In genomic region chr9:40241223-40241801, GRCm38 (mm10) we compare ENCODE assay signal across 9 mouse cellular contexts. TPM values are rescaled to one million over a fixed set of nuclear protein-coding genes. Genes with fewer than 3 reads are reported as not detected.
DNase-seq lines count a peak whose midpoint lies in the region; ATAC-seq and TF ChIP-seq lines count a peak whose summit lies in the region.
"Had no signal": no experiment of that assay in that cellular context is flagged by ENCODE, and none has a peak within 500 bp of the region (broad histone marks: within the 10 kb centered on the region; RNA-seq: fewer than 3 reads in every experiment).

No protein-coding gene starts in this region.

- peak; percentile 93 for DNase-seq in ES-CJ7 (ENCODE audit: low read depth, low spot score)
- peak; percentile 42 to 58 for DNase-seq in adrenal gland, postnatal 36 days
- DNase-seq in heart, postnatal 14 days = peak; percentile 19 to 23
- peak; percentile 34 to 56 for DNase-seq in layer of hippocampus, postnatal 14 days (ENCODE audit: low spot score in 2 of 2)
- peak; percentile 65 for DNase-seq in lung, embryonic 14.5 days
- no peak for DNase-seq in c-Kit-positive CD71-positive TER-119-positive erythroid progenitor cells, embryonic 14.5 days (ENCODE audit: low spot score)

- no peaks in the 10 kb centered on the region for H3K4me1 ChIP-seq in embryonic fibroblast, embryonic 13.5 days (ENCODE audit: control insufficient read depth, insufficient read depth, low read length)
- H3K4me1 ChIP-seq in lung, embryonic 14.5 days (ENCODE audit: insufficient read depth) = no peaks in the 10 kb centered on the region
- peaks cover 18% of the 10 kb centered on the region for H3K4me1 ChIP-seq in olfactory bulb, adult 2 months (ENCODE audit: control insufficient read depth, insufficient read depth, low read length)

- H3K4me2 ChIP-seq in lung, embryonic 14.5 days = peak overlapping the region; percentile 61

- TF ChIP-seq POLR2A in embryonic fibroblast, embryonic 13.5 days (IDR thresholded peaks at IDR 0.05; ENCODE audit: low read depth, low read length) = no peak
- no peak; the same call in 1 of the 2 replicates for TF ChIP-seq POLR2A in olfactory bulb, adult 2 months (IDR thresholded peaks at IDR 0.05; ENCODE audit: insufficient read depth, low read depth, low read length)

- ATAC-seq in lung, embryonic 14.5 days (ENCODE audit: insufficient read depth) = peak; percentile 78

- peak overlapping the region; percentile 13 for H3K9ac ChIP-seq in lung, embryonic 14.5 days

- no peak for TF ChIP-seq CTCF in embryonic fibroblast, embryonic 13.5 days (IDR thresholded peaks at IDR 0.05; ENCODE audit: borderline replicate concordance, insufficient read depth, low read length)
- TF ChIP-seq CTCF in lung, embryonic 14.5 days (IDR thresholded peaks at IDR 0.05; ENCODE audit: low read depth) = no peak
- no peak for TF ChIP-seq CTCF in olfactory bulb, adult 2 months (IDR thresholded peaks at IDR 0.05; ENCODE audit: insufficient read depth, low read depth, low read length)

- intact Hi-C loops in heart, postnatal 14 days (cut with DNase I) = no loop called here

- peak overlapping the region; percentile 29 for H3K4me3 ChIP-seq in embryonic fibroblast, embryonic 13.5 days (ENCODE audit: insufficient read depth, low read length)
- peak overlapping the region; percentile 36 for H3K4me3 ChIP-seq in lung, embryonic 14.5 days (ENCODE audit: low read depth, low read length)
- H3K4me3 ChIP-seq in olfactory bulb, adult 2 months (ENCODE audit: insufficient read depth, low read depth, low read length) = peak overlapping the region; percentile 39
- H3K4me3 ChIP-seq: erythroblast, embryonic 14.5 days had no signal

- 0 out of 2 replicates have a peak, but pooled peaks cover 5% of the 10 kb centered on the region for H3K27me3 ChIP-seq in lung, embryonic 14.5 days (ENCODE audit: insufficient read depth, low read length)

- H3K9me3 ChIP-seq in lung, embryonic 14.5 days (ENCODE audit: low read depth, low read length) = no peaks in the 10 kb centered on the region

- no peak overlapping the region for H3K27ac ChIP-seq in embryonic fibroblast, embryonic 13.5 days (ENCODE audit: insufficient read depth, low read length)
- no peak overlapping the region; the same call in 1 of the 2 replicates for H3K27ac ChIP-seq in lung, embryonic 14.5 days (ENCODE audit: low read depth)
- H3K27ac ChIP-seq in olfactory bulb, adult 2 months (ENCODE audit: insufficient read depth, low read depth, low read length) = peak overlapping the region; percentile 99

- no peaks in the 10 kb centered on the region for H3K36me3 ChIP-seq in lung, embryonic 14.5 days (ENCODE audit: insufficient read depth)

- WGBS in lung, embryonic 14.5 days = 2% methylated on average over 15 of the region's 15 CpGs
- 3% methylated on average over 15 of the region's 15 CpGs for WGBS in olfactory bulb, adult 2 months

RNA-seq across cellular contexts. Expression of gene Scn3b, which starts 27.7 kb away (rescaled TPM):
- 1 to 10 TPM; 6.2 to 7.5 TPM for total RNA-seq in adrenal gland, postnatal 36 days (2021)
- 2.2 and 3.2 TPM in 2 replicates for polyA plus RNA-seq in embryonic fibroblast, embryonic 13.5 days (2011; ENCODE audit: insufficient read length, low read depth, missing spikeins)
- total RNA-seq in heart, postnatal 14 days (2021) = 1 to 10 TPM in 1 of 2 experiments, under 1 TPM in 1; 0.95 to 1.3 TPM
- 100 to 1,000 TPM; 230 to 234 TPM for total RNA-seq in layer of hippocampus, postnatal 14 days (2021)
- polyA plus RNA-seq in lung, embryonic 14.5 days (2014; fragmentation: Nextera tagmentation; extraction: Ambion mirVana) = 2.9 and 4.4 TPM in 2 replicates
- not detected in 2 replicates for polyA plus RNA-seq in olfactory bulb, adult 2 months (2012; ENCODE audit: insufficient read depth, insufficient read length, low replicate concordance, missing spikeins)
- polyA plus RNA-seq: erythroblast, embryonic 14.5 days had no signal

RNA-seq across cellular contexts. Expression of gene Zfp202, which starts 49.2 kb away (rescaled TPM):
- total RNA-seq in adrenal gland, postnatal 36 days (2021) = 1 to 10 TPM; 5.6 to 6.2 TPM
- 2.6 and 3.7 TPM in 2 replicates for polyA plus RNA-seq in embryonic fibroblast, embryonic 13.5 days (2011; ENCODE audit: insufficient read length, low read depth, missing spikeins)
- 1 to 10 TPM; 2.0 TPM for total RNA-seq in heart, postnatal 14 days (2021)
- total RNA-seq in layer of hippocampus, postnatal 14 days (2021) = 1 to 10 TPM; 3.3 to 3.5 TPM
- 5.0 and 6.0 TPM in 2 replicates for polyA plus RNA-seq in lung, embryonic 14.5 days (2014; fragmentation: Nextera tagmentation; extraction: Ambion mirVana)
- polyA plus RNA-seq in olfactory bulb, adult 2 months (2012; ENCODE audit: insufficient read depth, insufficient read length, low replicate concordance, missing spikeins) = not detected in 2 replicates

Comparison
In these comparisons a context has a peak if more than half of its experiments do, and no peak if none do; other contexts are left out.
1. RNA of gene Scn3b, which starts 27.7 kb away (total RNA-seq): 230 to 234 TPM in layer of hippocampus, postnatal 14 days; 6.2 to 7.5 TPM in adrenal gland, postnatal 36 days and 0.95 to 1.3 TPM in heart, postnatal 14 days; every median in the first group is over 10 times any median in the second.
2. Peak in every context shown above with its lines, with median percentiles within 50 percentile points of each other: H3K4me3 ChIP-seq.